Mouse (Mus musculus): ENCODE measurements around the gene Msx1.

DNA sequence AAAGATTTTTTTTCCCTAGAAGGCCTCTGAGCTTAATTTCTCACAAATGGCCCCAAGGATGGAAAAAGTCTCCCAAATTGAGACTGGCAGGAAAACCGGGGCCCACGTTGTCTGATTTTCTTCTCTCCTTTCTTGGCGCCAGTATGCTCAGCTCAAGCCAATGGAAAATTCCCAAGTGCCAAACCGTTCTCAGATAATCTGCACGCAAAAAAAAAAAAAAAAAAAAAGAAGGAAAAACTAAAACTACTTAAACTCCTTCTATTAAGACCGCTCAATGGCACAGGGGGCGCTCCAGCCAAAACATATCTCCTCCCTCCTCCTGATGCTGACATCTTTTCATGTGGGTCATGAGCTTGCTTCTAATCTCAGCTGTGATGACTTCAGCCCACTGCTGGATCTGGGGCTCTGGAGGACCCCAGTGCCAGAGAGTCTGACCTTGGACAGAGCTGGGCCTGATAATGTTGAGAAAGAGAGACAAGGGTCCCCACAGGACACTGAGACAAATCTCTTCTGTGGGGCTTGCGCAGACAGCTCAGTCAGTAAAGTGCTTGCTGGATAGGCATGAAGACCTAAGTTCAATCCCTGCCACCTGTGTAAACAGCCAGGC lies 19.8 kb downstream of the Msx1 start:
- TF ChIP-seq POLR2A (IDR thresholded peaks at IDR 0.05; ENCODE audit: insufficient read depth, low read depth, low read length) (no peak), CTCF (IDR thresholded peaks at IDR 0.05; ENCODE audit: insufficient read depth, low read depth, low read length) (no peak)
